Mouse (Mus musculus): ENCODE data around the gene Sun1. TPM values are rescaled to one million over a fixed set of nuclear protein-coding genes. Genes with fewer than 3 reads are reported as not detected.
A peak's percentile ranks its signal among the peaks of the same experiment; 100 is the strongest.

Gene Sun1
- polyA plus RNA-seq, 1 experiment from 2014 or later, result 52.4 TPM

GRCm38 (mm10) chr5:139232083-139232482 lies 31.6 kb downstream of the Sun1 start:
- 90% methylated on average over 3 of the region's 3 CpGs for WGBS
- Histone ChIP-seq H3K4me3 (no peak overlapping the region), H3K27ac (no peak overlapping the region)

GRCm38 (mm10) chr5:139234423-139234822 lies 34.0 kb downstream of the Sun1 start:
- peaks cover 93% of the 10 kb centered on the region for H3K36me3 ChIP-seq
- no peak overlapping the region for H3K27ac ChIP-seq
- no peak overlapping the region for H3K9ac ChIP-seq
- H3K4me1 ChIP-seq, result no peaks in the 10 kb centered on the region
- no peak for ATAC-seq (ENCODE audit: insufficient number of reproducible peaks, low FRiP score, low TSS enrichment, low read depth)
- H3K4me3 ChIP-seq, result no peak overlapping the region
- no peaks in the 10 kb centered on the region for H3K9me3 ChIP-seq
- H3K4me2 ChIP-seq, result no peak overlapping the region
- no peaks in the 10 kb centered on the region for H3K27me3 ChIP-seq
- 91% methylated on average over 4 of the region's 4 CpGs for WGBS

More at GRCm38 (mm10) chr5:139232083-139232482, 31.6 kb downstream of the Sun1 start:
- Histone ChIP-seq H3K27me3 (no peaks in the 10 kb centered on the region), H3K9me3 (no peaks in the 10 kb centered on the region), H3K36me3 (peaks cover 93% of the 10 kb centered on the region), H3K9ac (no peak overlapping the region), H3K4me2 (no peak overlapping the region), H3K4me1 (no peaks in the 10 kb centered on the region)
- ATAC-seq (ENCODE audit: insufficient number of reproducible peaks, low FRiP score, low TSS enrichment, low read depth), result no peak

GRCm38 (mm10) chr5:139237436-139237835 lies 37.0 kb downstream of the Sun1 start:
- H3K27me3 ChIP-seq, result no peaks in the 10 kb centered on the region
- no peaks in the 10 kb centered on the region for H3K4me1 ChIP-seq
- H3K9me3 ChIP-seq, result no peaks in the 10 kb centered on the region
- H3K4me3 ChIP-seq, result no peak overlapping the region
- 80% methylated on average over 4 of the region's 4 CpGs for WGBS
- ATAC-seq (ENCODE audit: insufficient number of reproducible peaks, low FRiP score, low TSS enrichment, low read depth), result no peak
- H3K4me2 ChIP-seq, result no peak overlapping the region
- peaks cover 94% of the 10 kb centered on the region for H3K36me3 ChIP-seq
- H3K27ac ChIP-seq, result no peak overlapping the region
- H3K9ac ChIP-seq, result no peak overlapping the region

- Histone ChIP-seq H3K27ac (no peak overlapping the region), H3K27me3 (no peaks in the 10 kb centered on the region), H3K4me1 (no peaks in the 10 kb centered on the region), H3K4me3 (no peak overlapping the region), H3K4me2 (no peak overlapping the region), H3K9me3 (no peaks in the 10 kb centered on the region), H3K9ac (no peak overlapping the region), H3K36me3 (peaks cover 93% of the 10 kb centered on the region)
- ATAC-seq (ENCODE audit: insufficient number of reproducible peaks, low FRiP score, low TSS enrichment, low read depth), result no peak
- 86% methylated on average over 15 of the region's 15 CpGs for WGBS
Observed at GRCm38 (mm10) chr5:139241022-139241761, 40.8 kb downstream of the Sun1 start.

GRCm38 (mm10) chr5:139243384-139243783 lies 42.9 kb downstream of the Sun1 start:
- Histone ChIP-seq H3K9me3 (no peaks in the 10 kb centered on the region), H3K9ac (no peak overlapping the region), H3K36me3 (peaks cover 93% of the 10 kb centered on the region), H3K27ac (no peak overlapping the region), H3K4me1 (no peaks in the 10 kb centered on the region), H3K4me2 (no peak overlapping the region), H3K27me3 (no peaks in the 10 kb centered on the region), H3K4me3 (no peak overlapping the region)
- no peak for ATAC-seq (ENCODE audit: insufficient number of reproducible peaks, low FRiP score, low TSS enrichment, low read depth)
- WGBS, result 60% methylated on average over 1 of the region's 1 CpGs

- no peak overlapping the region for H3K4me3 ChIP-seq
- ATAC-seq (ENCODE audit: insufficient number of reproducible peaks, low FRiP score, low TSS enrichment, low read depth), result no peak
- 84% methylated on average over 3 of the region's 3 CpGs for WGBS
- H3K9ac ChIP-seq, result no peak overlapping the region
- H3K4me1 ChIP-seq, result peaks cover 5% of the 10 kb centered on the region
- H3K4me2 ChIP-seq, result no peak overlapping the region
- peaks cover 75% of the 10 kb centered on the region for H3K36me3 ChIP-seq
- H3K9me3 ChIP-seq, result no peaks in the 10 kb centered on the region
- no peaks in the 10 kb centered on the region for H3K27me3 ChIP-seq
- no peak overlapping the region for H3K27ac ChIP-seq
Observed at GRCm38 (mm10) chr5:139247767-139248166, 47.3 kb downstream of the Sun1 start.

- Histone ChIP-seq H3K36me3 (peaks cover 67% of the 10 kb centered on the region), H3K4me3 (no peak overlapping the region)
- 91% methylated on average over 3 of the region's 3 CpGs for WGBS
Observed at GRCm38 (mm10) chr5:139248846-139249245, 48.4 kb downstream of the Sun1 start.

GRCm38 (mm10) chr5:139251279-139251678 lies 50.8 kb downstream of the Sun1 start:
- peak overlapping the region; percentile 83 for H3K4me2 ChIP-seq
- WGBS, result 82% methylated on average over 7 of the region's 7 CpGs
- H3K4me3 ChIP-seq, result peak overlapping the region; percentile 83
- peaks cover 31% of the 10 kb centered on the region for H3K4me1 ChIP-seq
- no peaks in the 10 kb centered on the region for H3K27me3 ChIP-seq
- peaks cover 51% of the 10 kb centered on the region for H3K36me3 ChIP-seq
- H3K9me3 ChIP-seq, result no peaks in the 10 kb centered on the region
- no peak for ATAC-seq (ENCODE audit: insufficient number of reproducible peaks, low FRiP score, low TSS enrichment, low read depth)
- peak overlapping the region; percentile 95 for H3K27ac ChIP-seq
- H3K9ac ChIP-seq, result 0 out of 2 replicates have a peak overlapping the region, but pooled peaks have one; percentile 57

More at GRCm38 (mm10) chr5:139248846-139249245, 48.4 kb downstream of the Sun1 start:
- no peaks in the 10 kb centered on the region for H3K9me3 ChIP-seq
- H3K27me3 ChIP-seq, result no peaks in the 10 kb centered on the region
- H3K4me2 ChIP-seq, result no peak overlapping the region
- H3K4me1 ChIP-seq, result peaks cover 12% of the 10 kb centered on the region
- no peak overlapping the region for H3K27ac ChIP-seq
- H3K9ac ChIP-seq, result no peak overlapping the region
- no peak for ATAC-seq (ENCODE audit: insufficient number of reproducible peaks, low FRiP score, low TSS enrichment, low read depth)

GRCm38 (mm10) chr5:139251736-139252080 lies 51.3 kb downstream of the Sun1 start:
- Histone ChIP-seq H3K36me3 (peaks cover 47% of the 10 kb centered on the region), H3K4me2 (peak overlapping the region; percentile 83)
- 0 out of 2 replicates have a peak, but pooled peaks have one; percentile 0 for ATAC-seq (ENCODE audit: insufficient number of reproducible peaks, low FRiP score, low TSS enrichment, low read depth)

GRCm38 (mm10) chr5:139252081-139252909 lies 51.9 kb downstream of the Sun1 start, which contains the start of gene Get4:
Gene Get4, plus strand, starts transcription at chr5:139252324.
- H3K4me2 ChIP-seq, result peak within 1 kb of the TSS; percentile 83
- H3K27me3 ChIP-seq, result no peaks in the 10 kb centered on the region
- H3K9ac ChIP-seq, result peak within 1 kb of the TSS; percentile 76
- peaks cover 31% of the 10 kb centered on the region for H3K4me1 ChIP-seq
- H3K36me3 ChIP-seq, result peaks cover 44% of the 10 kb centered on the region
- peak; percentile 94 for ATAC-seq (ENCODE audit: insufficient number of reproducible peaks, low FRiP score, low TSS enrichment, low read depth)
- no peaks in the 10 kb centered on the region for H3K9me3 ChIP-seq
- H3K27ac ChIP-seq, result peak within 1 kb of the TSS; percentile 95
- peak within 1 kb of the TSS; percentile 83 for H3K4me3 ChIP-seq
- under 1% methylated on average over 84 of the region's 90 CpGs for WGBS

More at GRCm38 (mm10) chr5:139251736-139252080, 51.3 kb downstream of the Sun1 start:
- Histone ChIP-seq H3K4me3 (peak overlapping the region; percentile 83), H3K9me3 (no peaks in the 10 kb centered on the region), H3K9ac (peak overlapping the region; percentile 57), H3K27ac (peak overlapping the region; percentile 95), H3K27me3 (no peaks in the 10 kb centered on the region), H3K4me1 (peaks cover 31% of the 10 kb centered on the region)
- under 1% methylated on average over 8 of the region's 8 CpGs for WGBS

- 0% methylated on average over 7 of the region's 7 CpGs for WGBS
- peak; percentile 27 for ATAC-seq (ENCODE audit: insufficient number of reproducible peaks, low FRiP score, low TSS enrichment, low read depth)
- H3K36me3 ChIP-seq, result peaks cover 39% of the 10 kb centered on the region
Observed at GRCm38 (mm10) chr5:139252910-139253245, 52.4 kb downstream of the Sun1 start.

GRCm38 (mm10) chr5:139253301-139253741 lies 52.9 kb downstream of the Sun1 start:
- H3K4me3 ChIP-seq, result peak overlapping the region; percentile 83
- WGBS, result 1% methylated on average over 6 of the region's 6 CpGs
- peak overlapping the region; percentile 76 for H3K9ac ChIP-seq
- peaks cover 31% of the 10 kb centered on the region for H3K4me1 ChIP-seq
- no peak for ATAC-seq (ENCODE audit: insufficient number of reproducible peaks, low FRiP score, low TSS enrichment, low read depth)
- H3K27ac ChIP-seq, result peak overlapping the region; percentile 95
- H3K9me3 ChIP-seq, result no peaks in the 10 kb centered on the region
- H3K4me2 ChIP-seq, result peak overlapping the region; percentile 83
- peaks cover 35% of the 10 kb centered on the region for H3K36me3 ChIP-seq
- H3K27me3 ChIP-seq, result no peaks in the 10 kb centered on the region

More at GRCm38 (mm10) chr5:139252910-139253245, 52.4 kb downstream of the Sun1 start:
- H3K9ac ChIP-seq, result peak overlapping the region; percentile 76
- peak overlapping the region; percentile 95 for H3K27ac ChIP-seq
- peak overlapping the region; percentile 83 for H3K4me2 ChIP-seq
- no peaks in the 10 kb centered on the region for H3K27me3 ChIP-seq
- H3K4me3 ChIP-seq, result peak overlapping the region; percentile 83
- H3K4me1 ChIP-seq, result peaks cover 31% of the 10 kb centered on the region
- no peaks in the 10 kb centered on the region for H3K9me3 ChIP-seq

All from limb, embryonic 15.5 days (tissue).